Mouse (Mus musculus) testis, adult 2 months (tissue): ENCODE measurements around the gene Ahdc1. TPM values are rescaled to one million over a fixed set of nuclear protein-coding genes. Genes with fewer than 3 reads are reported as not detected.
"Not testable (repeated sequence)": the region's sequence is repeated elsewhere in the genome, so short reads cannot be mapped to it uniquely, and the experiment has no call there.

Experiments
- H3K27ac ChIP-seq: fragments of 200-500 bp; 2 replicates; pipeline ENCODE4 v1.5.1; 2012; ENCODE audit warnings: low read depth, low read length; ENCODE audit not compliant: control insufficient read depth, insufficient read depth
- H3K27me3 ChIP-seq: fragments of 200-500 bp; 2 replicates; pipeline ENCODE4 v1.6.1; 2012; ENCODE audit warnings: mild to moderate bottlenecking, low read length, moderate library complexity; ENCODE audit not compliant: control insufficient read depth, insufficient read depth
- H3K36me3 ChIP-seq: fragments of 200-500 bp; 2 replicates; pipeline ENCODE4 v1.6.1; 2012; ENCODE audit warnings: mild to moderate bottlenecking, low read length; ENCODE audit not compliant: control insufficient read depth, insufficient read depth
- H3K4me1 ChIP-seq: fragments of 200-500 bp; 2 replicates; pipeline ENCODE4 v1.6.1; 2012; ENCODE audit warnings: low read length; ENCODE audit not compliant: control insufficient read depth, insufficient read depth
- H3K4me3 ChIP-seq: fragments of 200-500 bp; 2 replicates; pipeline ENCODE4 v1.5.1; 2012; ENCODE audit warnings: low read depth, mild to moderate bottlenecking, low read length, moderate library complexity, mixed read lengths; ENCODE audit not compliant: control insufficient read depth
- CTCF ChIP-seq: fragments of 200-500 bp; IDR thresholded peaks from 2 replicates; pipeline ENCODE4 v1.5.1; 2012; ENCODE audit warnings: low read depth, mild to moderate bottlenecking, inconsistent platforms, low read length, moderate library complexity; ENCODE audit not compliant: control insufficient read depth, insufficient read depth, insufficient replicate concordance
- POLR2A ChIP-seq: fragments of 200-500 bp; IDR thresholded peaks from 2 replicates; pipeline ENCODE4 v1.6.1; 2012; ENCODE audit warnings: low read depth, mild to moderate bottlenecking, inconsistent platforms, low read length, moderate library complexity; ENCODE audit not compliant: control insufficient read depth
- polyA plus RNA-seq: library from polyadenylated mRNA; depleted of rRNA; stranded (reverse); fragments of >200 nt; gene quantifications from 2 replicates; pipeline ENCODE4 v1.2.3, GENCODE M21; 2012

Ahdc1 gene
- polyA plus RNA-seq, 1 experiment, result 65.0 TPM

- TF ChIP-seq POLR2A, result no peak
- TF ChIP-seq CTCF, result no peak
- H3K27ac ChIP-seq, result no peak overlapping the region
- no peaks in the 10 kb centered on the region for H3K36me3 ChIP-seq
- H3K27me3 ChIP-seq, result no peaks in the 10 kb centered on the region
- H3K4me1 ChIP-seq, result peaks cover 9% of the 10 kb centered on the region
- H3K4me3 ChIP-seq, result no peak overlapping the region
Observed at GRCm38 (mm10) chr4:132993553-132993952, 17.5 kb upstream of the Ahdc1 start.

DNA sequence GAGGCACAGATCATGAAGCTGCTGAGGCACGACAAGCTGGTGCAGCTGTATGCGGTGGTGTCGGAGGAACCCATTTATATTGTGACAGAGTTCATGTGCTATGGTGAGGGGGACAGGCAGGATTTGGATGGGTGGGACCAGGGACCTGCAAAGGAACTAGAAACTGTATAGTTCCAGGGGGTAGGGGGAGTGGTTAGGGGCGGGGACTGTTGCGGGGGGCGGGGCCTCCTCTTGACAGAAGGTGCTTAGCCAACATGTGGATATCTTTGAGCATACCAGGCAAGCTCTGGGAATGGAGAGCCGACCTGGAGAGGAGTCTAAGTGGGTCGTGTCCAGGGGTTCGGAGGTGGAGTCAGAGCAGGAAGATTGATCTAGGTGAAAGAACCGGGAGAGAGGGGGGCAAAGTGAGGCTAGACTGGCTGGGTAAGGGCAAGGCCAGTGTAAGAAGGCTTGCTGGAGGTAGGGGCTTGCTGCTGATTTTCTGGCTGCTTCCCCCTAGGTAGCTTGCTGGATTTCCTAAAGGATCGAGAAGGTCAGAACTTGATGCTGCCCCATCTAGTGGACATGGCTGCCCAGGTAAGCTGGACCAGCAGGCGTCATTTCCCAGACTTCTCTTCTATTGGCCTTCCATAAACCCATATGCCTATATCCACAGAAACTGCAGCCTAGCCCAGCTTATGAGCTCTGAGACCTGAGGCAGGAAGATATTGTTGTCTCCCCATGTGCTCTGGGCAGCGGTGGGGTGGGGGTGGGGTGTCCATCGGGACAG, 13.4 kb upstream of the Ahdc1 start:
- no peak for TF ChIP-seq POLR2A
- no peak for TF ChIP-seq CTCF
- H3K4me3 ChIP-seq, result no peak overlapping the region; the same call in 1 of the 2 replicates

DNA sequence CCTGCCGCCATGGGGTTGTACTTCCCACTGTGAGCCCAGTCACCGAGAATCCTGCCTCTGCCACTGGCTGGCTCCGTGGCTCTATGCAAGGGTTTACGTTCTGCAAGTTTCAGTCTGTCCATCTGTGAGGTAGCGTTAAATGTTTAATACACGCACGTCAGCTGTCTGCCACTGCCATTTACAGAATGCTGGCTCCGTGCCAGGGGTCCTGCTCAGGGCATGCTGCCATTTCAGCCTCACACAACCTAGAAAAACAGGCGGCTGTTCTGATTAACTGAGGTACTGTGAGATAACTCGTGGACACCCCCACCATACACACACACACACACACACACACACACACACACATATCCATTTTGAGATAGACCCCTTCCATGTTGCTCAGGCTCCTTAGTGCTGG, 8.2 kb upstream of the Ahdc1 start:
- Histone ChIP-seq H3K27me3 (no peaks in the 10 kb centered on the region), H3K4me1 (0 out of 2 replicates have a peak, but pooled peaks cover 2% of the 10 kb centered on the region), H3K27ac (no peak overlapping the region), H3K4me3 (no peak overlapping the region), H3K36me3 (no peaks in the 10 kb centered on the region)
- no peak for TF ChIP-seq CTCF
- no peak for TF ChIP-seq POLR2A

More for the DNA sequence above, 13.4 kb upstream of the Ahdc1 start:
- no peaks in the 10 kb centered on the region for H3K27me3 ChIP-seq
- peaks cover 9% of the 10 kb centered on the region for H3K4me1 ChIP-seq
- no peaks in the 10 kb centered on the region for H3K36me3 ChIP-seq
- H3K27ac ChIP-seq, result no peak overlapping the region

GRCm38 (mm10) chr4:133003316-133004018, 7.6 kb upstream of the Ahdc1 start:
- H3K4me3 ChIP-seq, result no peak overlapping the region

DNA sequence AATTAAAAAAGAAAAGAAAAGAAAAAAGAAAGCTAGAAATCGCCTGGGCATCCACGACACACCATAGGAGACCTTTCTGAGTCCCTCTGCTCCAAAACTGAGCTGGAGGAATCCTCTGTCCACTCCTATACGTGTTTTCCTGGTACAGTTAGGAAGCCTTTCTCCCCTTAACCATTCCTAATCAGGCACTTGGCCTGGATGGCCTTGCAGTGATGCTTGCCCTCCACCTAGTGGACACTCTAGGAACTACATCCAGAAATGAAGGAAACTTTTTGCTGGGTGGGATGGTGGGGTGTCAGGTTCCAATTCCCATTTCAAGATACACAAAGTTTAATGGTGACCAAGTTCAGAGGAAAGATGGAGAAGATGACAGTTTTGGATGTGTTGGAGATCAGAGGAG, 5.8 kb upstream of the Ahdc1 start:
- peaks cover 2% of the 10 kb centered on the region; the same call in 1 of the 2 replicates for H3K4me1 ChIP-seq
- no peak overlapping the region for H3K27ac ChIP-seq
- TF ChIP-seq CTCF (peak; percentile 85; the same call in 1 of the 2 replicates), POLR2A (no peak)
- H3K27me3 ChIP-seq, result no peaks in the 10 kb centered on the region
- H3K36me3 ChIP-seq, result no peaks in the 10 kb centered on the region
- no peak overlapping the region for H3K4me3 ChIP-seq

More at GRCm38 (mm10) chr4:133003316-133004018, 7.6 kb upstream of the Ahdc1 start:
- no peak for TF ChIP-seq CTCF
- TF ChIP-seq POLR2A, result no peak
- no peak overlapping the region for H3K27ac ChIP-seq
- no peaks in the 10 kb centered on the region for H3K36me3 ChIP-seq
- H3K4me1 ChIP-seq, result peaks cover 2% of the 10 kb centered on the region; the same call in 1 of the 2 replicates
- no peaks in the 10 kb centered on the region for H3K27me3 ChIP-seq

GRCm38 (mm10) chr4:133005885-133006451, 5.1 kb upstream of the Ahdc1 start:
- not testable (repeated sequence) for H3K27ac ChIP-seq, H3K4me1 ChIP-seq, H3K4me3 ChIP-seq, H3K36me3 ChIP-seq, H3K27me3 ChIP-seq
